Mouse (Mus musculus): ENCODE measurements around the gene Id2.

DNA sequence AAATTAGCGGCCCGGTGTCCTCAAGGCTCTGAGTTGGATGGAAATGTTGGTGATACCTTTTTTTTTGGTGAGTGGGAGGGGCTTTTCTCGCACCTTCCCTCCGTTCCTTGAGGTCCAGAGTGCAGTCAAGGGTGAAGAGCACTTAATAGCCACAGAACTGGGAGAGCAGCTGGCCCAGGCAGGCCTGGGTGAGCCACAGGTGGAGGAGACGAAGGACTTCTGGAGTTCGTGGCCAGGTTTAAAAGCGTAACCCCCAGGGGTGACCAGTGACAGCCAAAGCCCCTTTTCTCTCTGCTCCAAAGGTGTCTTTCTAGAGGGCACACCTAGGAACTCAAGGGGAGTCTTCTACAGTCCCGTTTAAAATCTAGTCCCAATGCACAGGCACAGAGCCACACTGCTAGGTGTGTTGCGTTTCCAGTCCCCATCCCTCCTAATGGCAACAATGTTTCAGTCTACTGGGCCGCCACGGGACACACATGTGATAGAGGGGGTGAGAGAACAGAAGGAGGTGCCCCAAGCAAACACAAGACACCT lies 3.6 kb downstream of the Id2 start:
- TF ChIP-seq POLR2A (IDR thresholded peaks at IDR 0.05; ENCODE audit: control insufficient read depth, extremely low read depth, insufficient read depth, low read length, poor library complexity): no peak
- TF ChIP-seq CTCF (IDR thresholded peaks at IDR 0.05; ENCODE audit: borderline replicate concordance, control insufficient read depth, extremely low read depth, insufficient read depth, low read length, poor library complexity): no peak

Measured in thymus, adult 2 months (tissue).